Mouse (Mus musculus) midbrain, embryonic 14.5 days (tissue): ENCODE data around the gene Olfr809. TPM values are rescaled to one million over a fixed set of nuclear protein-coding genes. Genes with fewer than 3 reads are reported as not detected.

Source experiments
- ATAC-seq: fragments of 200-750 bp; cut with Nextera tagmentation; 2 replicates; pipeline ENCODE4 v1.8.0; 2017; ENCODE audit warnings: moderate number of reproducible peaks, moderate library complexity; ENCODE audit not compliant: low FRiP score, low TSS enrichment
- DNase-seq: peaks from one replicate; pipeline ENCODE4 v3.0.0-alpha.2; 2015
- H3K27ac ChIP-seq: fragments of 300-500 bp; sonication (generic); replicated peaks from 2 replicates; pipeline ENCODE4 v1.5.1; 2014; ENCODE audit warnings: mild to moderate bottlenecking, low read depth, low read length, moderate library complexity
- H3K27me3 ChIP-seq: fragments of 300-500 bp; sonication (generic); 2 replicates; pipeline ENCODE4 v1.6.1; 2014; ENCODE audit warnings: low read length, control low read depth, mixed read lengths; ENCODE audit not compliant: control insufficient read depth, insufficient read depth
- H3K36me3 ChIP-seq: fragments of 300-500 bp; sonication (generic); 2 replicates; pipeline ENCODE4 v1.6.1; 2014; ENCODE audit warnings: low read length, control low read depth; ENCODE audit not compliant: control insufficient read depth, insufficient read depth
- H3K4me1 ChIP-seq: fragments of 300-500 bp; sonication (generic); 2 replicates; pipeline ENCODE4 v1.6.1; 2014; ENCODE audit warnings: mild to moderate bottlenecking, antibody characterized with exemption, low read length, control low read depth; ENCODE audit not compliant: control insufficient read depth, insufficient read depth
- H3K4me2 ChIP-seq: fragments of 300-500 bp; sonication (generic); 2 replicates; pipeline ENCODE4 v1.6.1; 2014; ENCODE audit warnings: mild to moderate bottlenecking, low read length, moderate library complexity
- H3K4me3 ChIP-seq: fragments of 300-500 bp; sonication (generic); replicated peaks from 2 replicates; pipeline ENCODE4 v1.5.1; 2014; ENCODE audit warnings: low read depth, low read length
- H3K9ac ChIP-seq: fragments of 300-500 bp; sonication (generic); replicated peaks from 2 replicates; pipeline ENCODE4 v1.6.1; 2014; ENCODE audit warnings: mild to moderate bottlenecking, low read length, moderate library complexity
- H3K9me3 ChIP-seq: fragments of 300-500 bp; sonication (generic); 2 replicates; pipeline ENCODE4 v1.6.1; 2016; ENCODE audit warnings: low read length, control low read depth, mixed read lengths; ENCODE audit not compliant: control insufficient read depth
- WGBS: fragments of 180-500 bp; shearing (Covaris S2); extraction: QIAGEN DNeasy Blood & Tissue Kit; methylation state at CpG from one replicate; pipeline ENCODE4 v1.1.7; 2014; 5-methylcytosine and 5-hydroxymethylcytosine counted together
- polyA plus RNA-seq: library from polyadenylated mRNA; unstranded; fragments of >200 nt; fragmentation: Nextera tagmentation; extraction: Ambion mirVana; gene quantifications from 2 replicates; pipeline ENCODE4 v1.2.1, GENCODE M21; 2014

Gene Olfr809
- not detected in 2 replicates for polyA plus RNA-seq

GRCm38 (mm10) chr10:129774338-129774737 lies at the start of gene Olfr809:
Gene Olfr809 (plus strand): TSS chr10:129774638.
- Histone ChIP-seq H3K4me1 (no peaks in the 10 kb centered on the region), H3K4me3 (no peak within 1 kb of the TSS), H3K36me3 (no peaks in the 10 kb centered on the region), H3K27ac (no peak within 1 kb of the TSS), H3K27me3 (no peaks in the 10 kb centered on the region), H3K4me2 (no peak within 1 kb of the TSS), H3K9ac (no peak within 1 kb of the TSS), H3K9me3 (no peaks in the 10 kb centered on the region)
- no peak for ATAC-seq
- no peak for DNase-seq

DNA sequence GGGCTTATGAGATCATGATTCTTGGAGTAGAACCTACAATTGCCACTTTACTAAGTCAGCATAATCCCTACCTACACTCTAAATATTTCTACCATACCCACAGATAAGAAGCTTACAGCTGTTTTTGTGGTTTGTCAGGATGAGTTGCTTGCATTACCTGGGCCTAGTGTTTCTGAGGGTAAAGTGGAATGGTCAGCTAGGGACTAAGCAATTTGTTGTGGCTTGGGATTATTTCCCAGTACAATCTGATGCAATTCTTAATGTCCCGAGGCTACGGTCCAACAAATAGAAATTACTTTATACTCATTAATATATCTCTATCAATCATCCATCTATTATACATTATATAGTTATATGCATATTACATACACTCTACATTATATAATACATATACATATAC lies 45.2 kb upstream of the Olfr809 start, which contains the start of gene Olfr805:
Gene Olfr805 (minus strand): TSS at position 101 of the 400 bp plus-strand sequence.
- Histone ChIP-seq H3K4me2 (no peak within 1 kb of the TSS), H3K36me3 (no peaks in the 10 kb centered on the region), H3K27me3 (no peaks in the 10 kb centered on the region), H3K9ac (no peak within 1 kb of the TSS), H3K9me3 (no peaks in the 10 kb centered on the region), H3K4me1 (no peaks in the 10 kb centered on the region), H3K27ac (no peak within 1 kb of the TSS), H3K4me3 (no peak within 1 kb of the TSS)
- no peak for ATAC-seq
- 96% methylated on average over 2 of the region's 2 CpGs for WGBS
- DNase-seq, result no peak

- no peaks in the 10 kb centered on the region for H3K36me3 ChIP-seq
- no peak within 1 kb of the TSS for H3K27ac ChIP-seq
- H3K4me1 ChIP-seq, result no peaks in the 10 kb centered on the region
- H3K4me2 ChIP-seq, result no peak within 1 kb of the TSS
- no peaks in the 10 kb centered on the region for H3K9me3 ChIP-seq
- H3K4me3 ChIP-seq, result no peak within 1 kb of the TSS
- no peaks in the 10 kb centered on the region for H3K27me3 ChIP-seq
- H3K9ac ChIP-seq, result no peak within 1 kb of the TSS
- DNase-seq (no peak), ATAC-seq (no peak)
These were observed 32.6 kb upstream of the Olfr809 start, which contains the start of gene Olfr806 for GRCm38 (mm10) chr10:129741821-129742220. Gene Olfr806 (minus strand): TSS chr10:129741921.

DNA sequence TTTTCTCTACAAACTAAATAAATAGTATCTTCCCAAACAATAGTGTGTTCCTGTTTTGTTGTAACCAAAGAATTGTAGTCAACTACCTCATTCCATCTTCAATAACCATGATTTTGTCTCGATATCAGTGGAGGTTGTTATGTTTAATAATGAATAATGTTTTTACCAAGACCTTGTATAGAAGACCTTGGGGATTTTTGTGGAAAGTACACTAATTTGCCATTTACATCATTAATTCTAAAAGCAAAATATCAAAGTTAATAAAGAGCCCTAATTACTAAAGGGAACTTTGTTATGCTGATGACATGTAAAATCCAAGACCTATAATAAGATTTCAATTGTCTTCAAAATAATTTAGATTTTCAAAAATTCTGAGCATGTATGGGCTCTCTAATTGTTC lies 16.7 kb upstream of the Olfr809 start, which contains the start of gene Olfr807:
Gene Olfr807 (minus strand): TSS at position 101 of the 400 bp plus-strand sequence.
- Histone ChIP-seq H3K9ac (no peak within 1 kb of the TSS), H3K4me3 (no peak within 1 kb of the TSS), H3K4me1 (no peaks in the 10 kb centered on the region), H3K4me2 (no peak within 1 kb of the TSS), H3K27ac (no peak within 1 kb of the TSS), H3K9me3 (no peaks in the 10 kb centered on the region), H3K27me3 (no peaks in the 10 kb centered on the region), H3K36me3 (no peaks in the 10 kb centered on the region)
- DNase-seq (no peak), ATAC-seq (no peak)
- 87% methylated on average over 1 of the region's 1 CpGs for WGBS

GRCm38 (mm10) chr10:129765182-129765581 lies 9.3 kb upstream of the Olfr809 start, which contains the start of gene Olfr808:
Gene Olfr808 (plus strand): TSS chr10:129765482.
- ATAC-seq (no peak), DNase-seq (no peak)
- Histone ChIP-seq H3K27ac (no peak within 1 kb of the TSS), H3K4me2 (no peak within 1 kb of the TSS), H3K36me3 (no peaks in the 10 kb centered on the region), H3K27me3 (no peaks in the 10 kb centered on the region), H3K4me3 (no peak within 1 kb of the TSS), H3K4me1 (no peaks in the 10 kb centered on the region), H3K9ac (no peak within 1 kb of the TSS), H3K9me3 (no peaks in the 10 kb centered on the region)
- 96% methylated on average over 1 of the region's 1 CpGs for WGBS

GRCm38 (mm10) chr10:129778123-129778522 lies 3.7 kb downstream of the Olfr809 start:
- Histone ChIP-seq H3K27ac (no peak overlapping the region), H3K9me3 (no peaks in the 10 kb centered on the region), H3K9ac (no peak overlapping the region), H3K4me3 (no peak overlapping the region), H3K4me1 (no peaks in the 10 kb centered on the region), H3K36me3 (no peaks in the 10 kb centered on the region), H3K27me3 (no peaks in the 10 kb centered on the region), H3K4me2 (no peak overlapping the region)
- ATAC-seq (no peak), DNase-seq (no peak)

DNA sequence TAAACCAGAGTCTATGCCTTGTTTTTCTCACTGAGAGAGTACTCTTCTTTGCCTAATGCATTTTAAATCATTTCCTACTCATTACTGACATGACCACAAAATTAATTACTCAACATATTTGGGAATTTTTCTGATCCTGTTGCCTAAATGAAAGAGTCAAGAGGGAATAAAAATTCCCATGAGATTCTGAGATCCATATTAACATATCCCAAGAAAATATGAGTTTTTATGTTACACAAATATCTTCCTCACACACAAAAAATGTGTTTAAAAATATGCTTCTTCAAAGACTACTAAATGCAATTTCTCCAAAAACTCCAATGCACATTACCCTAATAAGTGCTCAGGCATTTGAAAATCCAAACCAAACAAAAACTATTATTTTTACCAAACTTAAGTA lies 20.4 kb downstream of the Olfr809 start, which contains the start of gene Olfr810:
Gene Olfr810 (minus strand): TSS at position 101 of the 400 bp plus-strand sequence.
- no peaks in the 10 kb centered on the region for H3K36me3 ChIP-seq
- H3K27me3 ChIP-seq, result no peaks in the 10 kb centered on the region
- ATAC-seq (no peak), DNase-seq (no peak)
- no peak within 1 kb of the TSS for H3K9ac ChIP-seq
- H3K4me1 ChIP-seq, result no peaks in the 10 kb centered on the region
- no peak within 1 kb of the TSS for H3K27ac ChIP-seq
- H3K4me3 ChIP-seq, result no peak within 1 kb of the TSS
- no peak within 1 kb of the TSS for H3K4me2 ChIP-seq
- H3K9me3 ChIP-seq, result no peaks in the 10 kb centered on the region

- DNase-seq, result no peak
- H3K27me3 ChIP-seq, result no peaks in the 10 kb centered on the region
- WGBS, result 87% methylated on average over 4 of the region's 4 CpGs
These were observed 29.9 kb downstream of the Olfr809 start, which contains the start of gene Olfr811 for GRCm38 (mm10) chr10:129804296-129804695. Gene Olfr811 (minus strand): TSS chr10:129804396.

More at GRCm38 (mm10) chr10:129804296-129804695, 29.9 kb downstream of the Olfr809 start, which contains the start of gene Olfr811:
- H3K9ac ChIP-seq, result no peak within 1 kb of the TSS
- no peak within 1 kb of the TSS for H3K27ac ChIP-seq
- H3K4me1 ChIP-seq, result no peaks in the 10 kb centered on the region
- H3K4me2 ChIP-seq, result no peak within 1 kb of the TSS
- no peaks in the 10 kb centered on the region for H3K9me3 ChIP-seq
- H3K4me3 ChIP-seq, result no peak within 1 kb of the TSS
- H3K36me3 ChIP-seq, result no peaks in the 10 kb centered on the region
- no peak for ATAC-seq
